Mouse (Mus musculus) hindbrain, embryonic 14.5 days (tissue): ENCODE measurements around the gene Tmem101. TPM values are rescaled to one million over a fixed set of nuclear protein-coding genes. Genes with fewer than 3 reads are reported as not detected.

Experiments
- ATAC-seq: fragments of 200-750 bp; cut with Nextera tagmentation; 2 replicates; pipeline ENCODE4 v1.8.0; 2017; ENCODE audit warnings: moderate number of reproducible peaks, mild to moderate bottlenecking, moderate TSS enrichment, moderate library complexity; ENCODE audit not compliant: low FRiP score
- DNase-seq: peaks from one replicate; pipeline ENCODE4 v3.0.0-alpha.2; 2015; ENCODE audit warnings: low spot score
- H3K27ac ChIP-seq: fragments of 300-500 bp; sonication (generic); 2 replicates; pipeline ENCODE4 v1.5.1; 2014; ENCODE audit warnings: mild to moderate bottlenecking, moderate library complexity
- H3K27me3 ChIP-seq: fragments of 300-500 bp; sonication (generic); 2 replicates; pipeline ENCODE4 v1.6.1; 2014; ENCODE audit warnings: mild to moderate bottlenecking, low read length, mixed read lengths; ENCODE audit not compliant: control insufficient read depth, insufficient read depth
- H3K36me3 ChIP-seq: fragments of 300-500 bp; sonication (generic); replicated peaks from 2 replicates; pipeline ENCODE4 v1.6.1; 2014; ENCODE audit not compliant: control insufficient read depth, insufficient read depth
- H3K4me1 ChIP-seq: fragments of 300-500 bp; sonication (generic); replicated peaks from 2 replicates; pipeline ENCODE4 v1.6.1; 2014; ENCODE audit warnings: antibody characterized with exemption, low read length, mixed read lengths; ENCODE audit not compliant: control insufficient read depth, insufficient read depth
- H3K4me2 ChIP-seq: fragments of 300-500 bp; sonication (generic); replicated peaks from 2 replicates; pipeline ENCODE4 v1.6.1; 2014; ENCODE audit warnings: mild to moderate bottlenecking, moderate library complexity
- H3K4me3 ChIP-seq: fragments of 300-500 bp; sonication (generic); replicated peaks from 2 replicates; pipeline ENCODE4 v1.5.1; 2014; ENCODE audit warnings: mild to moderate bottlenecking, low read length
- H3K9ac ChIP-seq: fragments of 300-500 bp; sonication (generic); 2 replicates; pipeline ENCODE4 v1.6.1; 2014
- H3K9me3 ChIP-seq: fragments of 300-500 bp; sonication (generic); 2 replicates; pipeline ENCODE4 v1.6.1; 2016; ENCODE audit warnings: low read length; ENCODE audit not compliant: control insufficient read depth
- WGBS: fragments of 180-500 bp; shearing (Covaris S2); extraction: QIAGEN DNeasy Blood & Tissue Kit; methylation state at CpG from one replicate; pipeline ENCODE4 v1.1.7; 2014; 5-methylcytosine and 5-hydroxymethylcytosine counted together
- polyA plus RNA-seq: library from polyadenylated mRNA; unstranded; fragments of >200 nt; fragmentation: Nextera tagmentation; extraction: Ambion mirVana; gene quantifications from 2 replicates; pipeline ENCODE4 v1.2.1, GENCODE M21; 2014

Tmem101 gene
- polyA plus RNA-seq, result 32.7 and 35.0 TPM in 2 replicates

- DNase-seq, result peak; percentile 94
- peak within 1 kb of the TSS; percentile 77 for H3K27ac ChIP-seq
- peak; percentile 90 for ATAC-seq
- peaks cover 18% of the 10 kb centered on the region for H3K36me3 ChIP-seq
- H3K4me2 ChIP-seq, result peak within 1 kb of the TSS; percentile 92
- no peaks in the 10 kb centered on the region for H3K27me3 ChIP-seq
- peak within 1 kb of the TSS; percentile 60 for H3K4me3 ChIP-seq
- peak within 1 kb of the TSS; percentile 72 for H3K9ac ChIP-seq
- under 1% methylated on average over 37 of the region's 37 CpGs for WGBS
- peaks cover 9% of the 10 kb centered on the region; the same call in 1 of the 2 replicates for H3K4me1 ChIP-seq
- H3K9me3 ChIP-seq, result no peaks in the 10 kb centered on the region
Observed at GRCm38 (mm10) chr11:102156039-102156785, at the start of gene Tmem101. Gene Tmem101 (minus strand): TSS chr11:102156404.

- Histone ChIP-seq H3K4me1 (no peaks in the 10 kb centered on the region), H3K9me3 (no peaks in the 10 kb centered on the region), H3K4me3 (no peak overlapping the region), H3K27ac (no peak overlapping the region), H3K9ac (no peak overlapping the region), H3K36me3 (peaks cover 99% of the 10 kb centered on the region), H3K4me2 (no peak overlapping the region), H3K27me3 (no peaks in the 10 kb centered on the region)
- DNase-seq, result no peak
- ATAC-seq, result no peak
- 76% methylated on average over 12 of the region's 12 CpGs for WGBS
Observed at GRCm38 (mm10) chr11:102201408-102201821, 45.2 kb upstream of the Tmem101 start.

GRCm38 (mm10) chr11:102199856-102200255 lies 43.7 kb upstream of the Tmem101 start:
- no peak for ATAC-seq
- Histone ChIP-seq H3K27me3 (no peaks in the 10 kb centered on the region), H3K9ac (no peak overlapping the region), H3K4me3 (no peak overlapping the region), H3K27ac (no peak overlapping the region), H3K4me2 (no peak overlapping the region), H3K9me3 (no peaks in the 10 kb centered on the region), H3K36me3 (peaks cover 99% of the 10 kb centered on the region), H3K4me1 (no peaks in the 10 kb centered on the region)
- 92% methylated on average over 9 of the region's 9 CpGs for WGBS
- no peak for DNase-seq

- H3K9ac ChIP-seq, result no peak overlapping the region
- H3K4me3 ChIP-seq, result no peak overlapping the region
- no peaks in the 10 kb centered on the region for H3K4me1 ChIP-seq
- H3K9me3 ChIP-seq, result no peaks in the 10 kb centered on the region
- peaks cover 99% of the 10 kb centered on the region for H3K36me3 ChIP-seq
- H3K4me2 ChIP-seq, result no peak overlapping the region
- no peak for DNase-seq
- 68% methylated on average over 6 of the region's 6 CpGs for WGBS
- H3K27ac ChIP-seq, result no peak overlapping the region
- ATAC-seq, result no peak
- H3K27me3 ChIP-seq, result no peaks in the 10 kb centered on the region
Observed at GRCm38 (mm10) chr11:102198245-102198644, 42.0 kb upstream of the Tmem101 start.

GRCm38 (mm10) chr11:102196018-102196797 lies 40.0 kb upstream of the Tmem101 start:
- Histone ChIP-seq H3K4me3 (no peak overlapping the region), H3K4me2 (no peak overlapping the region), H3K36me3 (peaks cover 85% of the 10 kb centered on the region), H3K9me3 (no peaks in the 10 kb centered on the region), H3K27ac (no peak overlapping the region), H3K27me3 (no peaks in the 10 kb centered on the region), H3K9ac (no peak overlapping the region), H3K4me1 (peaks cover 2% of the 10 kb centered on the region; the same call in 1 of the 2 replicates)
- 88% methylated on average over 21 of the region's 21 CpGs for WGBS
- ATAC-seq (no peak), DNase-seq (no peak)

GRCm38 (mm10) chr11:102193657-102194440 lies 37.6 kb upstream of the Tmem101 start:
- H3K9me3 ChIP-seq, result no peaks in the 10 kb centered on the region
- no peak overlapping the region for H3K9ac ChIP-seq
- 82% methylated on average over 9 of the region's 9 CpGs for WGBS
- no peaks in the 10 kb centered on the region for H3K27me3 ChIP-seq
- H3K36me3 ChIP-seq, result peaks cover 62% of the 10 kb centered on the region
- peaks cover 16% of the 10 kb centered on the region for H3K4me1 ChIP-seq
- H3K27ac ChIP-seq, result no peak overlapping the region
- no peak overlapping the region for H3K4me3 ChIP-seq
- DNase-seq, result no peak
- H3K4me2 ChIP-seq, result no peak overlapping the region
- ATAC-seq, result no peak

GRCm38 (mm10) chr11:102190848-102191247 lies 34.6 kb upstream of the Tmem101 start:
- Histone ChIP-seq H3K4me3 (no peak overlapping the region; the same call in 1 of the 2 replicates), H3K9me3 (no peaks in the 10 kb centered on the region)

GRCm38 (mm10) chr11:102189461-102190436 lies 33.5 kb upstream of the Tmem101 start, which contains the start of gene G6pc3:
Gene G6pc3 (plus strand): TSS chr11:102189620.
- Histone ChIP-seq H3K27me3 (no peaks in the 10 kb centered on the region), H3K27ac (peak within 1 kb of the TSS; percentile 72), H3K4me1 (peaks cover 18% of the 10 kb centered on the region), H3K9ac (peak within 1 kb of the TSS; percentile 76), H3K4me2 (peak within 1 kb of the TSS; percentile 89), H3K4me3 (peak within 1 kb of the TSS; percentile 57), H3K36me3 (peaks cover 21% of the 10 kb centered on the region), H3K9me3 (no peaks in the 10 kb centered on the region)
- ATAC-seq (peak; percentile 86), DNase-seq (peak; percentile 87)
- WGBS, result 2% methylated on average over 50 of the region's 50 CpGs

More at GRCm38 (mm10) chr11:102190848-102191247, 34.6 kb upstream of the Tmem101 start:
- Histone ChIP-seq H3K4me1 (peaks cover 18% of the 10 kb centered on the region), H3K9ac (peak overlapping the region; percentile 9; the same call in 1 of the 2 replicates), H3K27ac (no peak overlapping the region), H3K36me3 (peaks cover 32% of the 10 kb centered on the region), H3K27me3 (no peaks in the 10 kb centered on the region), H3K4me2 (peak overlapping the region; percentile 89)
- ATAC-seq, result no peak
- WGBS, result 55% methylated on average over 4 of the region's 4 CpGs
- no peak for DNase-seq
